Mouse (Mus musculus) midbrain, postnatal 0 days (tissue): ENCODE results near the gene Rpl23a. TPM values are rescaled to one million over a fixed set of nuclear protein-coding genes. Genes with fewer than 3 reads are reported as not detected.

Source experiments
- ATAC-seq: fragments of 200-750 bp; cut with Nextera tagmentation; 2 replicates; pipeline ENCODE4 v1.8.0; 2017; ENCODE audit warnings: moderate number of reproducible peaks, mild to moderate bottlenecking, moderate TSS enrichment, moderate library complexity; ENCODE audit not compliant: low FRiP score
- DNase-seq: peaks from one replicate; pipeline ENCODE4 v3.0.0-alpha.2; 2015; ENCODE audit warnings: low spot score
- H3K27ac ChIP-seq: fragments of 300-500 bp; sonication (generic); 2 replicates; pipeline ENCODE4 v1.5.1; 2014; ENCODE audit warnings: low read depth, mild to moderate bottlenecking, low read length, mixed read lengths
- H3K27me3 ChIP-seq: fragments of 300-500 bp; sonication (generic); 2 replicates; pipeline ENCODE4 v1.6.1; 2014; ENCODE audit warnings: low read length, control low read depth, mixed read lengths; ENCODE audit not compliant: insufficient read depth
- H3K36me3 ChIP-seq: fragments of 300-500 bp; sonication (generic); 2 replicates; pipeline ENCODE4 v1.6.1; 2014; ENCODE audit warnings: low read length, control low read depth, mixed read lengths; ENCODE audit not compliant: insufficient read depth
- H3K4me1 ChIP-seq: fragments of 300-500 bp; sonication (generic); 2 replicates; pipeline ENCODE4 v1.6.1; 2014; ENCODE audit warnings: mild to moderate bottlenecking, control low read depth, antibody characterized with exemption, low read length, mixed read lengths; ENCODE audit not compliant: insufficient read depth
- H3K4me2 ChIP-seq: fragments of 300-500 bp; sonication (generic); 2 replicates; pipeline ENCODE4 v1.6.1; 2014; ENCODE audit warnings: low read depth, mild to moderate bottlenecking, low read length, mixed read lengths; ENCODE audit not compliant: poor library complexity, severe bottlenecking
- H3K4me3 ChIP-seq: fragments of 300-500 bp; sonication (generic); 2 replicates; pipeline ENCODE4 v1.5.1; 2014; ENCODE audit warnings: low read depth, mild to moderate bottlenecking, low read length, moderate library complexity
- H3K9ac ChIP-seq: fragments of 300-500 bp; sonication (generic); replicated peaks from 2 replicates; pipeline ENCODE4 v1.6.1; 2014; ENCODE audit warnings: mild to moderate bottlenecking, low read length, moderate library complexity, mixed read lengths; ENCODE audit not compliant: poor library complexity, severe bottlenecking
- H3K9me3 ChIP-seq: fragments of 300-500 bp; sonication (generic); 2 replicates; pipeline ENCODE4 v1.6.1; 2016; ENCODE audit warnings: low read length, control low read depth
- CTCF ChIP-seq: IDR thresholded peaks from 2 replicates; pipeline ENCODE4 v1.5.1; 2016; ENCODE audit warnings: antibody characterized with exemption, mild to moderate bottlenecking
- WGBS: fragments of 180-500 bp; shearing (Covaris S2); extraction: QIAGEN DNeasy Blood & Tissue Kit; methylation state at CpG from one replicate; pipeline ENCODE4 v1.1.7; 2014; 5-methylcytosine and 5-hydroxymethylcytosine counted together
- polyA plus RNA-seq: library from polyadenylated mRNA; unstranded; fragments of >200 nt; fragmentation: Nextera tagmentation; extraction: Ambion mirVana; gene quantifications from 2 replicates; pipeline ENCODE4 v1.2.1, GENCODE M21; 2015
- total RNA-seq: library from RNA; depleted of rRNA; stranded (reverse); fragments of >200 nt; gene quantifications from 2 replicates; pipeline ENCODE4 v1.2.3, GENCODE M21; 2014; rRNA removed

Rpl23a gene
- 753 and 863 TPM in 2 replicates for total RNA-seq
- polyA plus RNA-seq = 853 and 860 TPM in 2 replicates

- ATAC-seq (peak; percentile 92), DNase-seq (peak; percentile 99)
- Histone ChIP-seq H3K9me3 (no peaks in the 10 kb centered on the region), H3K9ac (peak within 1 kb of the TSS; percentile 94), H3K4me1 (peaks cover 5% of the 10 kb centered on the region; the same call in 1 of the 2 replicates), H3K4me2 (peak within 1 kb of the TSS; percentile 65), H3K27me3 (no peaks in the 10 kb centered on the region), H3K4me3 (peak within 1 kb of the TSS; percentile 82), H3K36me3 (peaks cover 19% of the 10 kb centered on the region), H3K27ac (peak within 1 kb of the TSS; percentile 93)
- under 1% methylated on average over 38 of the region's 38 CpGs for WGBS
- TF ChIP-seq CTCF = peak; percentile 66
Observed at GRCm38 (mm10) chr11:78182961-78183844, at the start of gene Rpl23a. Rpl23a (minus strand) TSS chr11:78183584.

GRCm38 (mm10) chr11:78231518-78231917, 48.1 kb upstream of the Rpl23a start:
- Histone ChIP-seq H3K27me3 (no peaks in the 10 kb centered on the region), H3K36me3 (peaks cover 72% of the 10 kb centered on the region), H3K4me3 (no peak overlapping the region), H3K9ac (no peak overlapping the region), H3K4me2 (no peak overlapping the region), H3K4me1 (no peaks in the 10 kb centered on the region), H3K27ac (no peak overlapping the region), H3K9me3 (no peaks in the 10 kb centered on the region)
- no peak for TF ChIP-seq CTCF
- ATAC-seq (no peak), DNase-seq (no peak)
- WGBS = 95% methylated on average over 6 of the region's 6 CpGs

- TF ChIP-seq CTCF = no peak
- no peaks in the 10 kb centered on the region for H3K9me3 ChIP-seq
- H3K9ac ChIP-seq = no peak overlapping the region
- no peak for DNase-seq
- no peak for ATAC-seq
- no peak overlapping the region for H3K27ac ChIP-seq
- no peak overlapping the region for H3K4me3 ChIP-seq
- H3K36me3 ChIP-seq = peaks cover 92% of the 10 kb centered on the region
- H3K4me2 ChIP-seq = no peak overlapping the region
- no peaks in the 10 kb centered on the region for H3K4me1 ChIP-seq
- WGBS = 87% methylated on average over 4 of the region's 4 CpGs
- no peaks in the 10 kb centered on the region for H3K27me3 ChIP-seq
Observed at GRCm38 (mm10) chr11:78223586-78223985, 40.2 kb upstream of the Rpl23a start.

- DNase-seq (peak; percentile 81), ATAC-seq (peak; percentile 87)
- peak overlapping the region; percentile 47; the same call in 1 of the 2 replicates for H3K27ac ChIP-seq
- H3K4me2 ChIP-seq = no peak overlapping the region
- no peak overlapping the region for H3K4me3 ChIP-seq
- WGBS = 80% methylated on average over 11 of the region's 11 CpGs
- no peaks in the 10 kb centered on the region for H3K4me1 ChIP-seq
- H3K9me3 ChIP-seq = no peaks in the 10 kb centered on the region
- H3K36me3 ChIP-seq = peaks cover 86% of the 10 kb centered on the region
- no peak for TF ChIP-seq CTCF
- no peak overlapping the region for H3K9ac ChIP-seq
- H3K27me3 ChIP-seq = no peaks in the 10 kb centered on the region
Observed at GRCm38 (mm10) chr11:78215709-78216317, 32.4 kb upstream of the Rpl23a start.

GRCm38 (mm10) chr11:78213086-78213817, 29.9 kb upstream of the Rpl23a start:
- Histone ChIP-seq H3K9ac (no peak overlapping the region), H3K4me1 (no peaks in the 10 kb centered on the region), H3K9me3 (no peaks in the 10 kb centered on the region), H3K36me3 (peaks cover 86% of the 10 kb centered on the region), H3K4me2 (no peak overlapping the region), H3K27me3 (no peaks in the 10 kb centered on the region), H3K27ac (no peak overlapping the region), H3K4me3 (no peak overlapping the region)
- WGBS = 93% methylated on average over 14 of the region's 14 CpGs
- TF ChIP-seq CTCF = no peak
- no peak for ATAC-seq
- DNase-seq = no peak
